Mouse (Mus musculus): ENCODE data around the gene Sdc3. TPM values are rescaled to one million over a fixed set of nuclear protein-coding genes. Genes with fewer than 3 reads are reported as not detected.
A peak's percentile ranks its signal among the peaks of the same experiment; 100 is the strongest.

The Sdc3 gene
- polyA plus RNA-seq, 1 experiment from 2014 or later, result 95.7 TPM

GRCm38 (mm10) chr4:130759875-130760274 is 32.5 kb upstream of the Sdc3 start:
- no peak overlapping the region for H3K4me2 ChIP-seq (ENCODE audit: low read length)
- no peak overlapping the region for H3K9ac ChIP-seq (replicated peaks; ENCODE audit: low read length)
- ATAC-seq (ENCODE audit: low FRiP score, low TSS enrichment) (no peak), DNase-seq (no peak)
- no peaks in the 10 kb centered on the region for H3K4me1 ChIP-seq (ENCODE audit: control insufficient read depth, insufficient read depth, low read length)
- H3K9me3 ChIP-seq (ENCODE audit: control insufficient read depth, low read length), result no peaks in the 10 kb centered on the region
- WGBS, result 92% methylated on average over 2 of the region's 2 CpGs
- no peak overlapping the region for H3K27ac ChIP-seq (replicated peaks; ENCODE audit: low read depth, low read length)
- H3K36me3 ChIP-seq (ENCODE audit: control insufficient read depth, insufficient read depth, low read length), result peaks cover 79% of the 10 kb centered on the region
- H3K27me3 ChIP-seq (ENCODE audit: control insufficient read depth, insufficient read depth, low read length), result no peaks in the 10 kb centered on the region
- H3K4me3 ChIP-seq (replicated peaks; ENCODE audit: low read depth, low read length), result no peak overlapping the region

GRCm38 (mm10) chr4:130761809-130762208 is 30.5 kb upstream of the Sdc3 start:
- peaks cover 84% of the 10 kb centered on the region for H3K36me3 ChIP-seq (ENCODE audit: control insufficient read depth, insufficient read depth, low read length)
- no peaks in the 10 kb centered on the region for H3K27me3 ChIP-seq (ENCODE audit: control insufficient read depth, insufficient read depth, low read length)
- ATAC-seq (ENCODE audit: low FRiP score, low TSS enrichment), result no peak
- H3K4me3 ChIP-seq (replicated peaks; ENCODE audit: low read depth, low read length), result no peak overlapping the region
- no peaks in the 10 kb centered on the region for H3K4me1 ChIP-seq (ENCODE audit: control insufficient read depth, insufficient read depth, low read length)
- no peak overlapping the region for H3K4me2 ChIP-seq (ENCODE audit: low read length)
- no peak overlapping the region for H3K9ac ChIP-seq (replicated peaks; ENCODE audit: low read length)
- DNase-seq, result no peak
- H3K9me3 ChIP-seq (ENCODE audit: control insufficient read depth, low read length), result no peaks in the 10 kb centered on the region
- WGBS, result 92% methylated on average over 5 of the region's 5 CpGs
- no peak overlapping the region for H3K27ac ChIP-seq (replicated peaks; ENCODE audit: low read depth, low read length)

- DNase-seq (no peak), ATAC-seq (ENCODE audit: low FRiP score, low TSS enrichment) (no peak)
- Histone ChIP-seq H3K9me3 (ENCODE audit: control insufficient read depth, low read length) (no peaks in the 10 kb centered on the region), H3K27me3 (ENCODE audit: control insufficient read depth, insufficient read depth, low read length) (no peaks in the 10 kb centered on the region), H3K4me2 (ENCODE audit: low read length) (no peak overlapping the region), H3K9ac (replicated peaks; ENCODE audit: low read length) (no peak overlapping the region), H3K4me3 (replicated peaks; ENCODE audit: low read depth, low read length) (no peak overlapping the region), H3K27ac (replicated peaks; ENCODE audit: low read depth, low read length) (no peak overlapping the region), H3K4me1 (ENCODE audit: control insufficient read depth, insufficient read depth, low read length) (no peaks in the 10 kb centered on the region), H3K36me3 (ENCODE audit: control insufficient read depth, insufficient read depth, low read length) (peaks cover 91% of the 10 kb centered on the region)
- 94% methylated on average over 7 of the region's 7 CpGs for WGBS
These were observed 26.8 kb upstream of the Sdc3 start for GRCm38 (mm10) chr4:130765399-130766160.

GRCm38 (mm10) chr4:130766387-130766786 is 25.9 kb upstream of the Sdc3 start:
- H3K9me3 ChIP-seq (ENCODE audit: control insufficient read depth, low read length), result no peaks in the 10 kb centered on the region
- DNase-seq (no peak), ATAC-seq (ENCODE audit: low FRiP score, low TSS enrichment) (no peak)
- H3K27ac ChIP-seq (replicated peaks; ENCODE audit: low read depth, low read length), result no peak overlapping the region
- no peak overlapping the region for H3K4me2 ChIP-seq (ENCODE audit: low read length)
- H3K4me3 ChIP-seq (replicated peaks; ENCODE audit: low read depth, low read length), result no peak overlapping the region
- peaks cover 92% of the 10 kb centered on the region for H3K36me3 ChIP-seq (ENCODE audit: control insufficient read depth, insufficient read depth, low read length)
- H3K27me3 ChIP-seq (ENCODE audit: control insufficient read depth, insufficient read depth, low read length), result no peaks in the 10 kb centered on the region
- no peak overlapping the region for H3K9ac ChIP-seq (replicated peaks; ENCODE audit: low read length)
- no peaks in the 10 kb centered on the region for H3K4me1 ChIP-seq (ENCODE audit: control insufficient read depth, insufficient read depth, low read length)
- WGBS, result 97% methylated on average over 1 of the region's 2 CpGs

GRCm38 (mm10) chr4:130766926-130767325 is 25.4 kb upstream of the Sdc3 start:
- Histone ChIP-seq H3K4me3 (replicated peaks; ENCODE audit: low read depth, low read length) (no peak overlapping the region), H3K27ac (replicated peaks; ENCODE audit: low read depth, low read length) (no peak overlapping the region), H3K9ac (replicated peaks; ENCODE audit: low read length) (no peak overlapping the region), H3K27me3 (ENCODE audit: control insufficient read depth, insufficient read depth, low read length) (no peaks in the 10 kb centered on the region), H3K4me2 (ENCODE audit: low read length) (no peak overlapping the region), H3K9me3 (ENCODE audit: control insufficient read depth, low read length) (no peaks in the 10 kb centered on the region), H3K36me3 (ENCODE audit: control insufficient read depth, insufficient read depth, low read length) (peaks cover 92% of the 10 kb centered on the region), H3K4me1 (ENCODE audit: control insufficient read depth, insufficient read depth, low read length) (no peaks in the 10 kb centered on the region)
- ATAC-seq (ENCODE audit: low FRiP score, low TSS enrichment) (no peak), DNase-seq (no peak)
- 90% methylated on average over 4 of the region's 4 CpGs for WGBS

GRCm38 (mm10) chr4:130773899-130774298 is 18.4 kb upstream of the Sdc3 start:
- peaks cover 83% of the 10 kb centered on the region for H3K36me3 ChIP-seq (ENCODE audit: control insufficient read depth, insufficient read depth, low read length)
- no peak overlapping the region for H3K27ac ChIP-seq (replicated peaks; ENCODE audit: low read depth, low read length)
- H3K9ac ChIP-seq (replicated peaks; ENCODE audit: low read length), result no peak overlapping the region
- H3K4me1 ChIP-seq (ENCODE audit: control insufficient read depth, insufficient read depth, low read length), result no peaks in the 10 kb centered on the region
- H3K9me3 ChIP-seq (ENCODE audit: control insufficient read depth, low read length), result no peaks in the 10 kb centered on the region
- H3K4me2 ChIP-seq (ENCODE audit: low read length), result no peak overlapping the region
- ATAC-seq (ENCODE audit: low FRiP score, low TSS enrichment) (no peak), DNase-seq (no peak)
- 94% methylated on average over 4 of the region's 4 CpGs for whole genome bisulfite sequencing
- no peaks in the 10 kb centered on the region for H3K27me3 ChIP-seq (ENCODE audit: control insufficient read depth, insufficient read depth, low read length)
- no peak overlapping the region for H3K4me3 ChIP-seq (replicated peaks; ENCODE audit: low read depth, low read length)

- no peaks in the 10 kb centered on the region for H3K4me1 ChIP-seq (ENCODE audit: control insufficient read depth, insufficient read depth, low read length)
- WGBS, result 94% methylated on average over 4 of the region's 4 CpGs
- H3K4me3 ChIP-seq (replicated peaks; ENCODE audit: low read depth, low read length), result no peak overlapping the region
- H3K27me3 ChIP-seq (ENCODE audit: control insufficient read depth, insufficient read depth, low read length), result no peaks in the 10 kb centered on the region
- no peaks in the 10 kb centered on the region for H3K9me3 ChIP-seq (ENCODE audit: control insufficient read depth, low read length)
- no peak overlapping the region for H3K9ac ChIP-seq (replicated peaks; ENCODE audit: low read length)
- no peak overlapping the region for H3K27ac ChIP-seq (replicated peaks; ENCODE audit: low read depth, low read length)
- peaks cover 85% of the 10 kb centered on the region for H3K36me3 ChIP-seq (ENCODE audit: control insufficient read depth, insufficient read depth, low read length)
- H3K4me2 ChIP-seq (ENCODE audit: low read length), result no peak overlapping the region
- ATAC-seq (ENCODE audit: low FRiP score, low TSS enrichment), result no peak
- no peak for DNase-seq
These were observed 17.5 kb upstream of the Sdc3 start for GRCm38 (mm10) chr4:130774822-130775221.

GRCm38 (mm10) chr4:130777647-130778046 is 14.7 kb upstream of the Sdc3 start:
- ATAC-seq (ENCODE audit: low FRiP score, low TSS enrichment) (no peak), DNase-seq (no peak)
- H3K9me3 ChIP-seq (ENCODE audit: control insufficient read depth, low read length), result no peaks in the 10 kb centered on the region
- H3K4me3 ChIP-seq (replicated peaks; ENCODE audit: low read depth, low read length), result no peak overlapping the region
- H3K27ac ChIP-seq (replicated peaks; ENCODE audit: low read depth, low read length), result no peak overlapping the region
- peaks cover 79% of the 10 kb centered on the region for H3K36me3 ChIP-seq (ENCODE audit: control insufficient read depth, insufficient read depth, low read length)
- no peaks in the 10 kb centered on the region for H3K4me1 ChIP-seq (ENCODE audit: control insufficient read depth, insufficient read depth, low read length)
- no peak overlapping the region for H3K9ac ChIP-seq (replicated peaks; ENCODE audit: low read length)
- H3K27me3 ChIP-seq (ENCODE audit: control insufficient read depth, insufficient read depth, low read length), result no peaks in the 10 kb centered on the region
- WGBS, result 38% methylated on average over 10 of the region's 10 CpGs
- H3K4me2 ChIP-seq (ENCODE audit: low read length), result no peak overlapping the region

- Histone ChIP-seq H3K4me3 (replicated peaks; ENCODE audit: low read depth, low read length) (no peak overlapping the region), H3K4me1 (ENCODE audit: control insufficient read depth, insufficient read depth, low read length) (no peaks in the 10 kb centered on the region), H3K27me3 (ENCODE audit: control insufficient read depth, insufficient read depth, low read length) (no peaks in the 10 kb centered on the region), H3K36me3 (ENCODE audit: control insufficient read depth, insufficient read depth, low read length) (peaks cover 66% of the 10 kb centered on the region), H3K9me3 (ENCODE audit: control insufficient read depth, low read length) (no peaks in the 10 kb centered on the region), H3K4me2 (ENCODE audit: low read length) (no peak overlapping the region), H3K27ac (replicated peaks; ENCODE audit: low read depth, low read length) (0 out of 2 replicates have a peak overlapping the region, but pooled peaks have one; percentile 8), H3K9ac (replicated peaks; ENCODE audit: low read length) (no peak overlapping the region)
- ATAC-seq (ENCODE audit: low FRiP score, low TSS enrichment), result no peak
- DNase-seq, result no peak
- WGBS, result 89% methylated on average over 3 of the region's 3 CpGs
These were observed 13.3 kb upstream of the Sdc3 start for GRCm38 (mm10) chr4:130779037-130779436.
